Mouse (Mus musculus) hindbrain, embryonic 14.5 days (tissue): ENCODE measurements around the gene Gm17387. TPM values are rescaled to one million over a fixed set of nuclear protein-coding genes. Genes with fewer than 3 reads are reported as not detected.

ENCODE experiments used
- ATAC-seq: fragments of 200-750 bp; cut with Nextera tagmentation; 2 replicates; pipeline ENCODE4 v1.8.0; 2017; ENCODE audit warnings: moderate number of reproducible peaks, mild to moderate bottlenecking, moderate TSS enrichment, moderate library complexity; ENCODE audit not compliant: low FRiP score
- DNase-seq: peaks from one replicate; pipeline ENCODE4 v3.0.0-alpha.2; 2015; ENCODE audit warnings: low spot score
- H3K27ac ChIP-seq: fragments of 300-500 bp; sonication (generic); 2 replicates; pipeline ENCODE4 v1.5.1; 2014; ENCODE audit warnings: mild to moderate bottlenecking, moderate library complexity
- H3K27me3 ChIP-seq: fragments of 300-500 bp; sonication (generic); 2 replicates; pipeline ENCODE4 v1.6.1; 2014; ENCODE audit warnings: mild to moderate bottlenecking, low read length, mixed read lengths; ENCODE audit not compliant: control insufficient read depth, insufficient read depth
- H3K36me3 ChIP-seq: fragments of 300-500 bp; sonication (generic); replicated peaks from 2 replicates; pipeline ENCODE4 v1.6.1; 2014; ENCODE audit not compliant: control insufficient read depth, insufficient read depth
- H3K4me1 ChIP-seq: fragments of 300-500 bp; sonication (generic); replicated peaks from 2 replicates; pipeline ENCODE4 v1.6.1; 2014; ENCODE audit warnings: antibody characterized with exemption, low read length, mixed read lengths; ENCODE audit not compliant: control insufficient read depth, insufficient read depth
- H3K4me2 ChIP-seq: fragments of 300-500 bp; sonication (generic); replicated peaks from 2 replicates; pipeline ENCODE4 v1.6.1; 2014; ENCODE audit warnings: mild to moderate bottlenecking, moderate library complexity
- H3K4me3 ChIP-seq: fragments of 300-500 bp; sonication (generic); replicated peaks from 2 replicates; pipeline ENCODE4 v1.5.1; 2014; ENCODE audit warnings: mild to moderate bottlenecking, low read length
- H3K9ac ChIP-seq: fragments of 300-500 bp; sonication (generic); 2 replicates; pipeline ENCODE4 v1.6.1; 2014
- H3K9me3 ChIP-seq: fragments of 300-500 bp; sonication (generic); 2 replicates; pipeline ENCODE4 v1.6.1; 2016; ENCODE audit warnings: low read length; ENCODE audit not compliant: control insufficient read depth
- WGBS: fragments of 180-500 bp; shearing (Covaris S2); extraction: QIAGEN DNeasy Blood & Tissue Kit; methylation state at CpG from one replicate; pipeline ENCODE4 v1.1.7; 2014; 5-methylcytosine and 5-hydroxymethylcytosine counted together
- polyA plus RNA-seq: library from polyadenylated mRNA; unstranded; fragments of >200 nt; fragmentation: Nextera tagmentation; extraction: Ambion mirVana; gene quantifications from 2 replicates; pipeline ENCODE4 v1.2.1, GENCODE M21; 2014

The Gm17387 gene
- polyA plus RNA-seq, 1 experiment from 2014 or later: not detected

- Histone ChIP-seq H3K4me3 (no peak overlapping the region), H3K4me1 (peaks cover 24% of the 10 kb centered on the region), H3K9ac (no peak overlapping the region), H3K27ac (no peak overlapping the region), H3K4me2 (no peak overlapping the region), H3K27me3 (no peaks in the 10 kb centered on the region), H3K36me3 (peaks cover 52% of the 10 kb centered on the region), H3K9me3 (no peaks in the 10 kb centered on the region)
- WGBS: 90% methylated on average over 3 of the region's 3 CpGs
- ATAC-seq: no peak
- no peak for DNase-seq
Measured at GRCm38 (mm10) chr7:141063353-141063752, 34.4 kb downstream of the Gm17387 start.

DNA sequence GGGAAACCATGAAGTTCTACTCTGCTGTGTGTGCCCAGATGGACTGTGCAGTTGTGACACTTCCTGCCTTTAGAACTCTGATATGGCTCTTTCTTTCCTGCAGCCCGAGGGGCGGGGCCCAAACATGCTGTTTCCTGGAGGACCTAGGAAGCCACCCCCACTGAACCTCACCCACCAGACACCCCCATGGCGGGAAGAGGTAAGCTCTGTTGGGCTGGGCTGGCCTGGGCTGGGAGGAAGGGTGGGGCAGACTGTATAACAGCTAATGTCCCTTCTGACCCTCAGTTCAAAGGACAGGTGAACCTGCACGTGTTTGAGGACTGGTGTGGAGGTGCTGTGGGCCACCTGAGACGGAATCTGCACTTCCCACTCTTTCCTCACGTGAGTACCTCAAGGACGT lies 35.2 kb downstream of the Gm17387 start:
- Histone ChIP-seq H3K4me1 (peaks cover 24% of the 10 kb centered on the region), H3K9me3 (no peaks in the 10 kb centered on the region), H3K36me3 (peaks cover 58% of the 10 kb centered on the region), H3K27ac (no peak overlapping the region), H3K27me3 (no peaks in the 10 kb centered on the region), H3K4me2 (no peak overlapping the region), H3K9ac (no peak overlapping the region), H3K4me3 (no peak overlapping the region)
- 88% methylated on average over 7 of the region's 7 CpGs for WGBS
- no peak for ATAC-seq
- no peak for DNase-seq

DNA sequence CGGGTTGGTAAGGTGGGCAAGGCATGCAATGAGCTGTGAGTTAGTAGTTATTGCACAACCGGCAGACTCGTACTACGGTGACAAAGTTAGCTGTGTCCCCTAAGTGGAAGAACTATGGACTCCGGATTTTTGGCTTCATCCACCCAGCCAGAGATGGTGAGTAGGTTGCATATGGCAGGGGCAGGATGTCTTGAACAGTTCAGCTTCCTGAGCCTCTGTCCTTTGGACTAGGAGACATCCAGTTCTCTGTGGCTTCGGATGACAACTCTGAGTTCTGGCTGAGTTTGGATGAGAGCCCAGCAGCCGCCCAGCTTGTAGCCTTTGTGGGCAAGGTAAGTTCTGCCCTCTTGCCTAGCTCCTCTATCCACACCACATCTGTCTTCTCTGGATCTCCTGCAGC lies 35.6 kb downstream of the Gm17387 start:
- Histone ChIP-seq H3K4me1 (peaks cover 22% of the 10 kb centered on the region), H3K27me3 (no peaks in the 10 kb centered on the region), H3K27ac (no peak overlapping the region), H3K9me3 (no peaks in the 10 kb centered on the region), H3K4me2 (no peak overlapping the region), H3K36me3 (peaks cover 58% of the 10 kb centered on the region), H3K4me3 (no peak overlapping the region), H3K9ac (no peak overlapping the region)
- no peak for DNase-seq
- ATAC-seq: no peak
- WGBS: 93% methylated on average over 7 of the region's 7 CpGs

GRCm38 (mm10) chr7:141068351-141068750 lies 39.4 kb downstream of the Gm17387 start:
- peaks cover 60% of the 10 kb centered on the region for H3K36me3 ChIP-seq

DNA sequence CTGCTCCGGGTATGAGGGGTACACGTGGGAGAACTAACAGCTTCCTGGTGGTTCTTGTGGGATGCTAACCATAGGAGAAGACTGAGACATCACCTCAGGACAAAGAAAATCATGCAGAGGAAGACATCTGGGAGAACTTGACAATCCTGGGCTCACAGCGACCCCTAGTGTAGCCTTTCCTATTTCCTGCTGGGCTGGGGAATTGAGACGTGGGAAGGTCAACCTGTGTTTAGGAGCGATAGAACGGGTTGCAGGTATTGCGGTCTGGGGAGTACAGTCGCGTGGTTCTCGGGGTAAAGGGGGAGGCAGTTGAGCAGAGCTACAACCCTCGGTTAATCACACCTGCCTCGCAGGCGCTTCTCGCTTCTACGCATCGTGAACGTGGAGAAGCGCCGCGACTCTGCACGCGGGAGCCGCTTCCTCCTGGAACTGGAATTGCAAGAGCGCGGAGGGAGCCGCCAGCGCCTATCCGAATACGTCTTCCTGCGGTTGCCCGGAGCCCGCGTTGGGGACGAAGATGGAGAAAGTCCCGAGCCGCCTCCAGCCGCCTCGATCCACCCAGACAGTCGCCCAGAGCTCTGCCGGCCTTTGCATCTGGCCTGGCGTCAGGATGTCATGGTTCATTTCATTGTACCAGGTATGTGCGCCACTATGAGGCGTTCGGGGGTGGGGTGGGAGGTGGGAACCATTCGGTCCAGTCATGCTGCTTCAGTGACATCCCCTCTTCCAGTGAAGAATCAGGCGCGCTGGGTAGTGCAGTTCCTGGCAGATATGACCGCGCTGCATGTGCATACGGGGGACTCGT lies 41.3 kb downstream of the Gm17387 start:
- no peaks in the 10 kb centered on the region for H3K9me3 ChIP-seq
- H3K36me3 ChIP-seq: peaks cover 45% of the 10 kb centered on the region
- H3K9ac ChIP-seq: peak overlapping the region; percentile 68
- H3K27ac ChIP-seq: peak overlapping the region; percentile 79
- DNase-seq (peak; percentile 87), ATAC-seq (peak; percentile 67)
- peak overlapping the region; percentile 32 for H3K4me3 ChIP-seq
- H3K4me2 ChIP-seq: peak overlapping the region; percentile 68
- H3K4me1 ChIP-seq: peaks cover 3% of the 10 kb centered on the region; the same call in 1 of the 2 replicates
- WGBS: 2% methylated on average over 51 of the region's 51 CpGs
- H3K27me3 ChIP-seq: peaks cover 3% of the 10 kb centered on the region

More at GRCm38 (mm10) chr7:141068351-141068750, 39.4 kb downstream of the Gm17387 start:
- H3K4me1 ChIP-seq: peaks cover 3% of the 10 kb centered on the region; the same call in 1 of the 2 replicates
- 77% methylated on average over 19 of the region's 19 CpGs for WGBS
- DNase-seq (no peak), ATAC-seq (no peak)
- no peak overlapping the region for H3K4me2 ChIP-seq
- H3K4me3 ChIP-seq: no peak overlapping the region
- peaks cover 3% of the 10 kb centered on the region for H3K27me3 ChIP-seq
- no peak overlapping the region for H3K9ac ChIP-seq
- H3K9me3 ChIP-seq: no peaks in the 10 kb centered on the region
- H3K27ac ChIP-seq: no peak overlapping the region

GRCm38 (mm10) chr7:141072017-141072745 lies 43.2 kb downstream of the Gm17387 start:
- H3K4me2 ChIP-seq: no peak overlapping the region
- no peak for ATAC-seq
- 33% methylated on average over 23 of the region's 23 CpGs for WGBS

DNA sequence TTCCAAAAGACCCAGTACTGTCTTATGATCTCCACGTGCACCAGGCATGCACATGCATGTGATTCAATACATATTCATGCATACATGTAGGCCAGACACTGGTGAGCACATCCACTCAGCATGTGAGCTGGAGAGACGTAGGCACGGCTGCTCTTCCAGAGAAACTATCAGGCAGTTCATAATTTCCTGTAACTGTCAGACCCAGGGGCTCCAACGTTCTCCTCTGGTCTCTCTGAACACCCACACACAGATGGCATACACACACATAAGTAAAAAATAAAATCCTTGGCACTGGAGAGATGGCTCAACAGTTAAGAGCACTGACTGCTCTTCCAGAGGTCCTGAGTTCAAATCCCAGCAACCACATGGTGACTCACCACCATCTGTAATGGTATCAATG lies 44.9 kb downstream of the Gm17387 start:
- H3K4me1 ChIP-seq: peaks cover 3% of the 10 kb centered on the region; the same call in 1 of the 2 replicates

More at GRCm38 (mm10) chr7:141072017-141072745, 43.2 kb downstream of the Gm17387 start:
- Histone ChIP-seq H3K4me3 (no peak overlapping the region), H3K36me3 (peaks cover 26% of the 10 kb centered on the region), H3K9me3 (no peaks in the 10 kb centered on the region), H3K27ac (no peak overlapping the region), H3K4me1 (peaks cover 3% of the 10 kb centered on the region; the same call in 1 of the 2 replicates), H3K27me3 (peaks cover 3% of the 10 kb centered on the region), H3K9ac (no peak overlapping the region)
- DNase-seq: no peak

GRCm38 (mm10) chr7:141077841-141078240 lies 48.9 kb downstream of the Gm17387 start, which contains the start of gene Pkp3:
Gene Pkp3 (plus strand): TSS chr7:141078218.
- Histone ChIP-seq H3K27ac (no peak within 1 kb of the TSS), H3K27me3 (no peaks in the 10 kb centered on the region), H3K4me2 (no peak within 1 kb of the TSS), H3K9ac (no peak within 1 kb of the TSS), H3K36me3 (no peaks in the 10 kb centered on the region), H3K9me3 (no peaks in the 10 kb centered on the region), H3K4me1 (no peaks in the 10 kb centered on the region), H3K4me3 (no peak within 1 kb of the TSS)
- ATAC-seq (no peak), DNase-seq (no peak)
- 90% methylated on average over 15 of the region's 15 CpGs for WGBS

More for the DNA sequence above, 44.9 kb downstream of the Gm17387 start:
- DNase-seq (no peak), ATAC-seq (no peak)
- H3K9ac ChIP-seq: no peak overlapping the region
- WGBS: 85% methylated on average over 4 of the region's 4 CpGs
- H3K9me3 ChIP-seq: no peaks in the 10 kb centered on the region
- peaks cover 10% of the 10 kb centered on the region for H3K36me3 ChIP-seq
- H3K4me3 ChIP-seq: no peak overlapping the region
- H3K27ac ChIP-seq: no peak overlapping the region
- no peak overlapping the region for H3K4me2 ChIP-seq
- H3K27me3 ChIP-seq: peaks cover 3% of the 10 kb centered on the region

- no peak for ATAC-seq
- no peak for DNase-seq
- 88% methylated on average over 4 of the region's 4 CpGs for WGBS
- Histone ChIP-seq H3K36me3 (no peaks in the 10 kb centered on the region), H3K9me3 (no peaks in the 10 kb centered on the region), H3K27me3 (no peaks in the 10 kb centered on the region), H3K27ac (no peak overlapping the region), H3K9ac (no peak overlapping the region), H3K4me1 (no peaks in the 10 kb centered on the region), H3K4me2 (no peak overlapping the region), H3K4me3 (no peak overlapping the region)
Measured at GRCm38 (mm10) chr7:141078876-141079275, 49.9 kb downstream of the Gm17387 start.
